Mouse (Mus musculus) limb, embryonic 11.5 days (tissue): Measurements from ENCODE around the gene Chit1. TPM values are rescaled to one million over a fixed set of nuclear protein-coding genes. Genes with fewer than 3 reads are reported as not detected.

Experiments used
- ATAC-seq: fragments of 200-750 bp; cut with Nextera tagmentation; 2 replicates; pipeline ENCODE4 v1.8.0; 2017; ENCODE audit warnings: low read depth; ENCODE audit not compliant: insufficient number of reproducible peaks, low FRiP score, low TSS enrichment
- DNase-seq: peaks from one replicate; pipeline ENCODE4 v3.0.0-alpha.2; 2015; ENCODE audit warnings: low spot score
- H3K27ac ChIP-seq: fragments of 300-500 bp; sonication (generic); replicated peaks from 2 replicates; pipeline ENCODE4 v1.5.1; 2014; ENCODE audit warnings: low read depth, mild to moderate bottlenecking, low read length
- H3K27me3 ChIP-seq: fragments of 300-500 bp; sonication (generic); 2 replicates; pipeline ENCODE4 v1.6.1; 2014; ENCODE audit warnings: mild to moderate bottlenecking, low read length, mixed read lengths; ENCODE audit not compliant: control insufficient read depth, insufficient read depth
- H3K36me3 ChIP-seq: fragments of 300-500 bp; sonication (generic); 2 replicates; pipeline ENCODE4 v1.6.1; 2014; ENCODE audit warnings: mild to moderate bottlenecking, low read length, moderate library complexity, mixed read lengths; ENCODE audit not compliant: control insufficient read depth, insufficient read depth
- H3K4me1 ChIP-seq: fragments of 300-500 bp; sonication (generic); 2 replicates; pipeline ENCODE4 v1.6.1; 2014; ENCODE audit warnings: low read length, mixed read lengths; ENCODE audit not compliant: control insufficient read depth, insufficient read depth
- H3K4me2 ChIP-seq: fragments of 300-500 bp; sonication (generic); 2 replicates; pipeline ENCODE4 v1.6.1; 2014; ENCODE audit warnings: low read depth, mild to moderate bottlenecking, moderate library complexity; ENCODE audit not compliant: severe bottlenecking
- H3K4me3 ChIP-seq: fragments of 300-500 bp; sonication (generic); 2 replicates; pipeline ENCODE4 v1.5.1; 2014; ENCODE audit warnings: low read depth, low read length
- H3K9ac ChIP-seq: fragments of 300-500 bp; sonication (generic); 2 replicates; pipeline ENCODE4 v1.6.1; 2014; ENCODE audit warnings: mild to moderate bottlenecking, low read length
- H3K9me3 ChIP-seq: fragments of 300-500 bp; sonication (generic); 2 replicates; pipeline ENCODE4 v1.6.1; 2016; ENCODE audit warnings: low read length; ENCODE audit not compliant: control insufficient read depth
- WGBS: fragments of 180-500 bp; shearing (Covaris S2); extraction: QIAGEN DNeasy Blood & Tissue Kit; methylation state at CpG from one replicate; pipeline ENCODE4 v1.1.7; 2014; 5-methylcytosine and 5-hydroxymethylcytosine counted together
- polyA plus RNA-seq: library from polyadenylated mRNA; unstranded; fragments of >200 nt; fragmentation: Nextera tagmentation; extraction: Ambion mirVana; gene quantifications from 2 replicates; pipeline ENCODE4 v1.2.1, GENCODE M21; 2014

The Chit1 gene
- polyA plus RNA-seq, 1 experiment from 2014 or later: not detected

- ATAC-seq (no peak), DNase-seq (no peak)
- 91% methylated on average over 7 of the region's 7 CpGs for WGBS
- no peak overlapping the region for H3K9ac ChIP-seq
- H3K4me2 ChIP-seq: no peak overlapping the region
- H3K9me3 ChIP-seq: no peaks in the 10 kb centered on the region
- H3K4me1 ChIP-seq: no peaks in the 10 kb centered on the region
- H3K27me3 ChIP-seq: 0 out of 2 replicates have a peak, but pooled peaks cover 2% of the 10 kb centered on the region
- H3K27ac ChIP-seq: no peak overlapping the region
- H3K4me3 ChIP-seq: no peak overlapping the region
- no peaks in the 10 kb centered on the region for H3K36me3 ChIP-seq
Measured at GRCm38 (mm10) chr1:134163476-134163875, 52.4 kb downstream of the Chit1 start.

DNA sequence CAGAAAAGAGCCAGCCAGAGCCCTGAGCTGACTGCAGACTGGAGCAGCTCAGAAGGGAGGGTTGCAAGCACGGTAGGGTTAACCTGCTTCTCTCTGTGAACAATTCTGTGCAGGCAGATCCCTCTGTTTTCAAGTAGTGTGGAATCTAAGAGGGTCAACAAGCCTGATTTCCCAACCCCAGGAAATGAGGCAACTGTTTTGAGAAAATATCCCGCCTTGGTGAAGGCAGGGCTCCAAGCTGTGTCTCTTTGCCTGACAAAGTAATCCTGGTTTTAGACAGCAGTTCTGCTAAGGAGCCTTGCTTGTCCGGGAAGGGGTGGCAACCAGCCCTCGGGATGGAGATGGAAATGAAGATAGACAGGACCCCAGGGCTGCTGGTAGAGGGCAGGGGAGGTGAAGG is 53.4 kb downstream of the Chit1 start:
- WGBS: 79% methylated on average over 4 of the region's 4 CpGs
- no peak for DNase-seq
- no peaks in the 10 kb centered on the region for H3K4me1 ChIP-seq

GRCm38 (mm10) chr1:134166547-134166946 is 55.5 kb downstream of the Chit1 start:
- no peaks in the 10 kb centered on the region for H3K4me1 ChIP-seq
- WGBS: 86% methylated on average over 3 of the region's 3 CpGs

More for the DNA sequence above, 53.4 kb downstream of the Chit1 start:
- Histone ChIP-seq H3K27ac (no peak overlapping the region), H3K4me2 (no peak overlapping the region), H3K9me3 (no peaks in the 10 kb centered on the region), H3K27me3 (0 out of 2 replicates have a peak, but pooled peaks cover 2% of the 10 kb centered on the region), H3K36me3 (no peaks in the 10 kb centered on the region), H3K9ac (no peak overlapping the region), H3K4me3 (no peak overlapping the region)
- ATAC-seq: no peak

DNA sequence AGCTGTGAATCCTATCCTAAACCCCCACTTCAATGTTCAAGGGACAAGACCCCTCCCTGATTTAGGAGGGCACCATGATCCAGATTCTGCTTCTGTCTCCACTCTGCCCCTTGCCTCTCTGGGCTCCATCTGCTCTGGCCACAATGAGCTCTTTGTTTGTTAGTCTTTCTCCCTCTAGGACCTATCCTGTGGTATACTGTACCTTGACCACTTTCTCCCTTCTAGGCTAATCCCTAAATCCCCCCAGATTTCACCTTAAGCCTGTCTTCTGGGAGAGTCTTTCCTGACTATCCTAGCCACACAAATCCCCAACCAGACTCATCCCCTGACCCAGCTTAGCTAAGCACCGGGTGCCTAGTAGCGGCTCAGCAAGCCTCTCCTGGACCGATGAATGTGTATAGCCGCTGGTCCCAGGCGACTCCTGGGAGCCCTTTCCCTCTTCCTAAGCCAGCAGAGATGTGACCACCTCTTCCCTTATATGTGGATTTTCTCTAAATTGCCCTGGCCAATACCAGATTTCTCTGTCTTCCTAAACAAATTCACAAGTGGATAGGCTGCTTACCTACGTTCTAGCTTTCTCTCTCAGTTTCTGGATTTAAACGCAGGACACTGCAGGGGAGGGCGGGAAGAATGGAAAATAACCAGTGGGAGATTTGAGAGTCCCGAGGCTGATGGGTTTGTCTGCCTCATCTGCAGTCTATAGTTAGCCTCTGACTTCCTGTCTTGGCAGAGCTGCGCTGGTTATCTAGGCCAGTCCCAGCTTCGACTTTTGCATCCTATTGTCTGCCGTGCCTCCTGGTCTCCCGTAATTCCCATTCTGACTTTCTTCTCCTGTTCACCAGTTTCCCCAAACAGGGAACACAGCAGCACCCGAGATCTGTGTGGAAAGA is 56.6 kb downstream of the Chit1 start:
- no peaks in the 10 kb centered on the region for H3K4me1 ChIP-seq
- 74% methylated on average over 14 of the region's 14 CpGs for WGBS
- no peaks in the 10 kb centered on the region for H3K27me3 ChIP-seq
- H3K4me2 ChIP-seq: no peak overlapping the region
- H3K4me3 ChIP-seq: no peak overlapping the region
- no peak overlapping the region for H3K27ac ChIP-seq
- DNase-seq: no peak
- H3K9ac ChIP-seq: no peak overlapping the region
- ATAC-seq: no peak
- H3K9me3 ChIP-seq: no peaks in the 10 kb centered on the region
- H3K36me3 ChIP-seq: no peaks in the 10 kb centered on the region

More at GRCm38 (mm10) chr1:134166547-134166946, 55.5 kb downstream of the Chit1 start:
- ATAC-seq (no peak), DNase-seq (no peak)
- Histone ChIP-seq H3K9me3 (no peaks in the 10 kb centered on the region), H3K4me3 (no peak overlapping the region), H3K9ac (no peak overlapping the region), H3K27me3 (no peaks in the 10 kb centered on the region), H3K36me3 (no peaks in the 10 kb centered on the region), H3K4me2 (no peak overlapping the region), H3K27ac (no peak overlapping the region)

GRCm38 (mm10) chr1:134168567-134168966 is 57.5 kb downstream of the Chit1 start:
- no peak overlapping the region for H3K4me2 ChIP-seq
- no peaks in the 10 kb centered on the region for H3K27me3 ChIP-seq
- WGBS: 80% methylated on average over 3 of the region's 3 CpGs
- no peaks in the 10 kb centered on the region for H3K9me3 ChIP-seq
- H3K27ac ChIP-seq: no peak overlapping the region
- H3K36me3 ChIP-seq: no peaks in the 10 kb centered on the region
- ATAC-seq: no peak
- H3K9ac ChIP-seq: no peak overlapping the region
- H3K4me1 ChIP-seq: no peaks in the 10 kb centered on the region
- no peak overlapping the region for H3K4me3 ChIP-seq
- DNase-seq: no peak

DNA sequence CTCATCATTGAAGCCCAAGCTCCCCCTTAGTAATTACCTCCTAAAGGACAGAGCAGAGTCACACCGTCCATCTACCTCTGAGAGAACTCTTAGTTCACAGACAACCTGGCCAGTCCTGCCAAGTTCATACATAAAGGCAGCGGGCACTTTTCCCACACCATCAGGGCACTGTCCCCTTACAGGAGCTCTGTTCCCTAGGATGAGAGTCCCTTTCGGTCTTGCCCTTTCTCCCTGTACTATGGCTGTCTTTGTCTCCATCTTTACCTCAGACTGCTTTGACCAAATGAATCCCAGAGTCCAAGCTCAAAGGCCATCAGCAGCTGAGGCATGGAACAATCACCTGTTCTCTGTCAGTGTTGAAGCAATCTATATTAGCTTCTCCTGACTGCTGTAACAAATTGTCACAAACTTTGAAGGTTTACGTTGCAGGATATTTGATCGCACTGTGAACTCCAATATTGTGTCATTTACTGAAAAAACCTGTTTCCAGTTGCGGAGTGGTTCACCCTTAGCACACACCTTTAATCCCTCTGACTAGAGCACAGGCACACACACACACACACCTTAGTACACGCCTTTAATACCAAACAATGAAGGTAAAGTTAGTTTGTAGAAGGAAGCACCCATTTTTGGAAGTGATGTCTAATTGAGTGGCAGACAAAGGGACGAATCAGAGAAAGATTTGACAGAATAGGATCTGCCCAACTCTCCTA is 58.1 kb downstream of the Chit1 start:
- Histone ChIP-seq H3K4me2 (no peak overlapping the region), H3K27me3 (no peaks in the 10 kb centered on the region), H3K27ac (no peak overlapping the region), H3K4me3 (no peak overlapping the region), H3K36me3 (no peaks in the 10 kb centered on the region), H3K9ac (no peak overlapping the region), H3K9me3 (no peaks in the 10 kb centered on the region), H3K4me1 (no peaks in the 10 kb centered on the region)
- WGBS: 89% methylated on average over 8 of the region's 8 CpGs
- DNase-seq (no peak), ATAC-seq (no peak)

GRCm38 (mm10) chr1:134173081-134173480 is 62.0 kb downstream of the Chit1 start:
- no peak for DNase-seq
- 81% methylated on average over 7 of the region's 7 CpGs for WGBS
- no peaks in the 10 kb centered on the region for H3K4me1 ChIP-seq
- H3K27ac ChIP-seq: no peak overlapping the region
- ATAC-seq: no peak
- no peak overlapping the region for H3K4me2 ChIP-seq
- no peak overlapping the region for H3K9ac ChIP-seq
- no peaks in the 10 kb centered on the region for H3K9me3 ChIP-seq
- no peaks in the 10 kb centered on the region for H3K36me3 ChIP-seq
- H3K4me3 ChIP-seq: no peak overlapping the region
- H3K27me3 ChIP-seq: no peaks in the 10 kb centered on the region

DNA sequence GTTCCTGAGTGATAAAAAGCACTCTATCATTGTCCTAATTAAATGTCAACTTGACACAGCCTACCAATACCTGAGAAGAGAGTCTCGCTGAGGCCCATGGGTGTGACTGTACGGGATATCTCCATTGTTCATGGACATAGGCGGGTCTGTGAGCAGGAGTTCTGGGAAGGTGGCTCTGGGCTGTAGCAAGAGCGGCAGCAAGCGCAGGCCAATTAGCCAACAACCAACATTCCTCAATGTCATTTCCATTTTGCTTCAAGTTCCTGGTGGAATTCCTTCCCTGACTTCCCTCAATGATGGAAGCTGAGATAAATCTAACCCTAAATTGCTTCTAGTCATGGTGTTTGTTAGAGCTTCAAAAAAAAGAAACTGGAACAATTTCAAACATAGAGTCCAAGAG is 66.9 kb downstream of the Chit1 start:
- WGBS: 90% methylated on average over 5 of the region's 5 CpGs
- H3K9me3 ChIP-seq: no peaks in the 10 kb centered on the region

More for the DNA sequence above, 66.9 kb downstream of the Chit1 start:
- Histone ChIP-seq H3K9ac (no peak overlapping the region), H3K4me2 (no peak overlapping the region), H3K36me3 (no peaks in the 10 kb centered on the region), H3K4me1 (0 out of 2 replicates have a peak, but pooled peaks cover 2% of the 10 kb centered on the region), H3K27me3 (no peaks in the 10 kb centered on the region), H3K4me3 (no peak overlapping the region), H3K27ac (no peak overlapping the region)
- no peak for DNase-seq
- ATAC-seq: no peak
